Mouse (Mus musculus) heart, adult 2 months (tissue): ENCODE measurements at regions not wholly inside any gene's neighbourhood (a gene's known extent, or its start where the extent isn't known, plus 50 kb on each side); places are given as distances from the start of the nearest gene placed in this dataset.

Experiments used
- CTCF ChIP-seq: fragments of 200-600 bp; IDR thresholded peaks from 2 replicates; pipeline ENCODE4 v1.8.1; 2022; ENCODE audit warnings: antibody characterized with exemption, mild to moderate bottlenecking, moderate library complexity
- POLR2A ChIP-seq: fragments of 200-500 bp; IDR thresholded peaks from 2 replicates; pipeline ENCODE4 v1.6.1; 2011; ENCODE audit warnings: mild to moderate bottlenecking, low read depth, low read length, control low read depth; ENCODE audit not compliant: insufficient read depth

DNA sequence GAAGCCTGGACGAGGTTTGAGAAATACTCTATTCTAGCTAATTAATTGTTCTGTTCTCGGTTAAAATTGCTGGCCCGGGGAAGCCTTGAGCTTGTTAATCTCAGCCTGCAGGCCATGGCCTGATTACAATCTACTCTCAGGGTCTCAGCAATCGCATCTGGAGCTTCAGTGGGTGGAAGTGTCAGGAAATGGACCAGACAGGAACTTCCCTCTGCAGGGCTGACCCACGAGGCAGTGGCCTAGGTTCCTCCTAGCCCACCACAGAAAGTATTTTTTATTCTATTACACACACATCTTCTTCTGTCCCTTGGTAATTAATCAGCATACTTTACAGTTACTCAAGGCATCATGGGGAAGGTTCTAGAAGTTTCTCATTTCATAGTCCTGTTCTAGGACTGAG lies 61.3 kb upstream of the Slc45a1 start:
- TF ChIP-seq CTCF (no peak), POLR2A (no peak)
